Mouse (Mus musculus) telencephalon, adult 2 months (tissue): ENCODE measurements around the gene Lilr4b.
"Not testable (repeated sequence)": the region's sequence is repeated elsewhere in the genome, so short reads cannot be mapped to it uniquely, and the experiment has no call there.

ENCODE experiments used
- DNase-seq: peaks from one replicate; pipeline ENCODE4 v3.0.0-alpha.2; 2011; ENCODE audit warnings: low read depth, low spot score

The Lilr4b gene

DNA sequence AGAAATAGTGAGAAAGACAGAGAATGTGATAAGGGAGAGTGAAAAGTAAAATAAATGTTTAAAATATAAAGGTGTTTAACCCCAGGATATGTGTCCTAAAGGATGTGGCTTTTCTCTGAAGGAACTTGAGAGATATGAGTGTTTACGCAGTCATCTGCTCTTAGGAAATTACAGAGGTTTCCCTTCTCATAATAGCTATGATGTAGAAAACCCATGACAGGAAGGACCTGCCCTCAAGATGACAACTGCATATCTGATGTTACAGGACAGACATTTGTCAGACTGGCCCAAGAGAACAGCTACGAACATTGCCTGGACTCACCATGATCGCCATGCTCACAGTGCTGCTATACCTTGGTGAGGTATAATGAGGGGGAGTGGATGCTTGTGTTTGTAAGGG lies at the start of gene Lilr4b, which contains the start of gene Gm49339:
Gene Lilr4b, plus strand, starts transcription at position 236 of the 400 bp plus-strand sequence.
Gene Gm49339, plus strand, starts transcription at position 216 of the 400 bp plus-strand sequence.
- not testable (repeated sequence) for DNase-seq

DNA sequence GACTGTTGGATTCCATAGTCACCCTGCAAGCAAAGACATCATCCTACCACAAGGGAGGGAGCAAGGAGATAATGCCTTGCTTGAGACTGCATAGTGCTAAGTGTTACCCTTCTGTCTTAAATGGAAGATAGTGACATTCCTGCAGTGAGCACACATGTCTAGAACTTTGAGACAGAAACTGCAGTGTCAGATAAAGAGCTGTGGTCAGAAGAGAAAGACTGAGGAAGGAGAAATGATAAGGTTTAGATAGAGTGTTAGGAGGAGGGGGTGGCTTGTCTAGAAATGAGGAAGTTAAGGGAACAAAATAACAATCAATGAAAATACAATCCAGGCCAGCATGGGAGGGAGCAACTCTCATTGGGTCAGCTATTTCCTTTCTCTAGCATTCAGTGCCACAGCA lies 47.5 kb upstream of the Lilr4b start:
- no peak for DNase-seq

DNA sequence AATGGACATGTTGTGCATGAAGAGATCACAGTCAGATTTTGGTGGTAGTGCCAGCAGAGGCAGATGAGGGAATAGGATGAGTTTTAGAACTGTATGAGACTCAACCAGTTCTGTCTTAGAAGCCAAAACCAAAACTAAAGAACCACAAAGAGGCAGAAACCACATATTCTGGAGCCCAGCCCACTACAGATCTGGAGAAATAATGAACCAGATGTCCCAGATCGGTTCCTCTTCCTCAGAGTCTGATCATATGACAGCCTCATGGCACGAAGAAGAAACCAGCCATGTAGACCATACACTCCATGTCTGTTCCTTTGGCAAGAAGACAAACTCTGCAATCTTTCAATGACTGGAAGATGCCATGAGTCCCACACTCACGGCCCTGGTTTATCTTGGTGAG lies 44.7 kb upstream of the Lilr4b start:
- no peak for DNase-seq

DNA sequence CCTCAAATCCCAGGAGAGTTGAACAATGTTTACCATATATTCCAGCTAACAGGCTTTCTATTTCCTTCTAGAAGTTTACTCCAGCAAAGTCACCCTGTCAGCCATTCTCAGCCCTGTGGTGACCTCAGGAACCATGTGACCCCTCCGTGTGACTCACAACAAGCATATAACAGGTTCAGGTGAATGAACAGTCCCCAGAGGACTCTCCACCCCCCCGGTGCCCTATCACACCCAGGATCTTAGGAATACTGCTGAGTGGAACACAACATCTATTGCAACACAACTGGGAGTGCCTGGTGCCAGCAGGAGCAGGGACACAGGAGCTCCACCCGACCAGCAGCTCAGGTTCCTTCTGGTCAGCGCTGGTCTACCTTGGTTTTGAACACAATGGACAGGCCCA lies 28.8 kb upstream of the Lilr4b start:
- no peak for DNase-seq

DNA sequence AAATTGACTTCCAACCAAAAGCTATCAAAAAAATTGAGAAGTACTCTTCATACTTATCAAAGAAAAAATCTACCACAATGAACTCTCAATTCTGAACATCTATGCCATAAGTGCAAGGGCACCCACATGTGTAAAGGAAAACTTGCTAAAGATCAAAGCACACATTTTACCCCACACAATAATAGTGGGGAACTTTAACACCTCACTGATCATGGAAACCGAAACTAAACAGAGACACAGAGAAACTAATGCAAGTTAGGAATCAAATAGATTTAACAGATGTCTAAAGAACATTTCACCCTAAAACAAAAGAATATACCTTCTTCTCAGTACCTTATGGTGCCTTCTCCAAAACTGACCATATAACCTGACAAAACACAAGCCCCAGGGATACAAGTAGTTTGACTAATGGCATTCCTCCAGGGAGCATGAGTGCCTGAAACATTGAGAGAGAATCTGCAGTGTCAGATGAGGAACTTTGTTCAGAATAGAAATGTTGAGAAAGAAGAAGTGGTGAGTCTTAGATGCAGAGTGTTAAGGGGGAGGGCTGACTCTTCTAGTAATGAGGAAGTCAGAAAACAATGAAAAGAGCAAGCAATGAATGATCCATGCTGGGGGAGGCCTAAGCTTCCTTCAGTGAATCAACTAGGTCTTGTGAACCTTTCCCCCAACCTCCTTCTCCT lies 26.7 kb upstream of the Lilr4b start:
- DNase-seq: peak; percentile 42

DNA sequence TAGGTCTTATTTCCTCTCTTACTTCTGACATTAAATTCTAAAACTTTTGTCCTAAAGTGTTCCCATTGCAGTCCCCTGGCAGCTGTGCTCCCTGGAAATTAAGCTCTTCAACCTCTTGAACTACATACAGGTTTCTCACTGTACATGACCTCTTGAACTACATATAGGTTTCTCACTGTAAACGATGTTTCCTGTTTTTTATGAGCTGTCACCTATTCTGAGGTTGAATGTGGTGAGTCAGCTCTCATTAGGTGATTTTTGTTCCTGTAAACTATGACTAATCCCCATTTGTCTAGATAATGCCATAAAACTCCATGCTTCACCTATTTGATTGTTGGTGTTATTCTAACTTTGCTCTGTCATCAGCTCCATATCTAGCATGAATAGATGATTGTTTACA lies 26.1 kb upstream of the Lilr4b start:
- DNase-seq: no peak

DNA sequence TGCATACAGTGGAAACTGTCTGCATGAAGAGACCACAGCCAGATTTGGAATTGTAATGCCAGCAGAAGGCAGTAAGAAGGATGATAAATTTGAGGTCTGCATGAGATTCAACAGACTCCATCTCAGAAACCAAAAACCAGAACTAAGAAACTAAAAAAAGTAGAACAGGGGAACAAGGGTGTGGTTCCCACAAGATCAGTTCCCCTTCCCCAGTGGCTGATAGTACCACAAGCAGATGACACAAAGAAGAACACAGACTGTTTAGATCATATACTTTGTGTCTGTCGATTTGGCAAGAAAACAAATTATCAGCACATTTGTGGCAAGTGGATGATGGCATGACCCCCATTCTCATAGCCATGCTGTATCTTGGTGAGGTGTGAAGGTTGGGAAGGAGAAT lies 24.7 kb upstream of the Lilr4b start:
- peak; percentile 9 for DNase-seq

DNA sequence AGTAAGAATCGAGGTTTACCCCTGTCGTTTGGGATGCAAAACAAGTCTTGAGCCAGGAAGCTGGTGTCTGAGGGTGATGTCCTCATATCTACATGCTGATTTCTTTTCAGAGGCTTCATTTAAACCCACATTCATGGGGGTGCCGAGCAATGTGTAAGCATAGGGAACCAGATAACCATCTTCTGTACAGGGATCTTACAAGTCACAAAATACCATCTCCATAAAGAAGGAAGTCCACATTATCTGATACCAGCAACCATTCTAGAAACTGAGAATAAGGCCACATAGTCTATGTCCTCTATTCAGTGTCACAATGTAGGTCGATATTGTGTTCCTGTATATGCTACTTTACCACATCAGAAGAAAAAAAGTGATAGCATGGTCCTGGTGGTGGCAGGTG lies 24.1 kb upstream of the Lilr4b start:
- DNase-seq: no peak

DNA sequence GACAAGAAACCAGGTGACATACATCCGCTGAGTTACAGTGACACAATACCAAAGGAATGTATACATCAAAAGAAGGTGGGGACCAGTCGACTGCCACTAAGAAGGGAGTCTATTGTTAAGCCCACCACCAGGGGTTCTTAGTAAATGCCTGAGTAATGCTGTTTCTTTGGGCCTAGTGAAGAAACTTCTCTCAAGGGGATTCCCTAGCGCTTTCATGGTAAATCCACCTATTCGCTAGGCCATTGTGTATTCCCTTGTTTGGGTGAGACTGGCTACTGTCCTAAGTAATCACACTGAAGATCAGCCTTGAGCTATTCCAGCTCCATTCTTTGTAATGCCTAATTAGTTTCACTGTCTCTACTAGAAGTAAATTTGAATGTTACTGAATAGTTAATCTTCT lies 16.6 kb upstream of the Lilr4b start:
- DNase-seq: not testable (repeated sequence)

DNA sequence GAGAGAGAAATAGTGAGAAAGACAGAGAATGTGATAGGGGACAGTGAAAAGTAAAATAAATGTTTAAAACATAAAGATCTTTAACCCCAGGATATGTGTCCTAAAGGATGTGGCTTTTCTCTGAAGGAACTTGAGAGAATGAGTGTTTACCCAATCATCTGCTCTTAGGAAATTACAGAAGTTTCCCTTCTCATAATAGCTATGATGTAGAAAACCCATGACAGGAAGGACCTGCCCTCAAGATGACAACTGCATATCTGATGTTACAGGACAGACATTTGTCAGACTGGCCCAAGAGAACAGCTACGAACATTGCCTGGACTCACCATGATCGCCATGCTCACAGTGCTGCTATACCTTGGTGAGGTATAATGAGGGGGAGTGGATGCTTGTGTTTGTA lies 10.3 kb downstream of the Lilr4b start, which contains the start of gene Lilrb4a:
Gene Lilrb4a, plus strand, starts transcription at position 266 of the 400 bp plus-strand sequence.
- not testable (repeated sequence) for DNase-seq

DNA sequence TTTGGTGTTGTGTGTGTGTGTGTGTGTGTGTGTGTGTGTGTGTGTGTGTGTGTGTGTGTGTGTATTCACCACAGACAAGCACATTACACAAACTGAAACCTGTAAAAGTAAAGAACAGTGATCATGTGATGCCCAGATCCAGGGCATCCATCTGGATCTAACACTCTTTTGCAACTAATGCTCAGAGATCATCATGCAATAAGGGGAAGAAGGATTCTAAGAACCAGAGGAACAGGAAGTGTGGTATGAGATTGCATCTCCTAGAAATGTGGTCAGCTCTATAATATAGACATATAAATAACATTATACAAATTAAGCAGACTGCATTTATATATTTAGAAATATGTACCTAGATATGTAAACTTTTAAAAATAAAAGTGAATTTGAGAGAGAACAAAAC lies 39.6 kb downstream of the Lilr4b start:
- DNase-seq: no peak

DNA sequence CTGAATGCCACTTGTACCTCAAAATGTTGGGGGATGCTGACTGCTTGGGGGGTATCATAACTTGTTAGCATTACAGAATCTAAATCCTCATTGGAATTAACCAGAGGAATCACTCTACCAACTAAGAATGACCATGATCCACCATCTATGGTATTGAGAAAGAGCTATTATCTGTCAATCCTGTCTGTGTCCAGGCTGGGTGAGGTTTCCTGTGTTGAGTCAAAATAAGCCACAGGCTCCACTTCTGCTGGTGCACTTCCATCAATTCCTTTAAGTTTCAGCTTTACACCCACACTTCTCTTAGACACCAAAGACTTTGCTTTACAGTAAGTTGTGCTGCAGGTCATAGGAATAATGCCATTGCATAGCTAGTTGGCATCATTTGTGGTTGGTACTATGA lies 41.0 kb downstream of the Lilr4b start:
- no peak for DNase-seq

DNA sequence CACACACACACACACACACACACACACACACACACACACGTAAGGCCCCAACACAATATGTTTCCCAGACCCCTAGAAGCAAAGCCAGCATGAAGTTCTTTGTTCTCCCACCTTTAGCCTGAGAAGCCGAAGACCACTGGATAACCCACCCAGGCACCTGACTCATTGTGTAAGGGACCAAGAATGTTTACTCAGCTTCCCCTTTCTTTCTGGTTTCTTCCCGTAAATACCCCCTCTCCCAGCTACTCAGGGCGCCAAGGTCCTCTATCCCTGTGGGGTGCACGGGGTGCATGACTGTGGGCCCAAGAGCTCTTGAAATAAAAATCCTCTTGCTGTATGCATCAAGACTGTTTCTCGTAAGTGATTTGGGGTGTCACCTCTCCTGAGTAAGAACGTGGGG lies 45.7 kb downstream of the Lilr4b start:
- no peak for DNase-seq

DNA sequence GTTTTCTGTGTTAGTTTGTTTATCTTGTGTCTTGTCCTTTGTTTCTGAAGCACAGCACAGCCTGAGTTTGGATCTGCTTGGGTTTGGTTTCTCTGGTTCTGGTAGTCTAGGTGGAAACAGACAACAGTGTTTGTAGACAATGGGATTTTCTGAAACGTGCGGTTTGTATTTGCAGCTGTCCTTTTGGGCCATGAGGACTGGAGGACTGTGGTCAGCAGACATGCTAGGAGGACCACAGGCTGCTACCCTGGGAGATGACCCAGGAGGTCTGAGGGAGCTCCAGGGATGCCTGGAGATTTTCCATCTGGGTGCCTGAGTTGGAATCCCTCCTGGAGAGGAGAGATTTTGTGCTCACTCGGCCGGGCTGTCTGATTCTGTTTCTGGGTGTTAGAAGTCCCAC lies 46.2 kb downstream of the Lilr4b start:
- DNase-seq: no peak

DNA sequence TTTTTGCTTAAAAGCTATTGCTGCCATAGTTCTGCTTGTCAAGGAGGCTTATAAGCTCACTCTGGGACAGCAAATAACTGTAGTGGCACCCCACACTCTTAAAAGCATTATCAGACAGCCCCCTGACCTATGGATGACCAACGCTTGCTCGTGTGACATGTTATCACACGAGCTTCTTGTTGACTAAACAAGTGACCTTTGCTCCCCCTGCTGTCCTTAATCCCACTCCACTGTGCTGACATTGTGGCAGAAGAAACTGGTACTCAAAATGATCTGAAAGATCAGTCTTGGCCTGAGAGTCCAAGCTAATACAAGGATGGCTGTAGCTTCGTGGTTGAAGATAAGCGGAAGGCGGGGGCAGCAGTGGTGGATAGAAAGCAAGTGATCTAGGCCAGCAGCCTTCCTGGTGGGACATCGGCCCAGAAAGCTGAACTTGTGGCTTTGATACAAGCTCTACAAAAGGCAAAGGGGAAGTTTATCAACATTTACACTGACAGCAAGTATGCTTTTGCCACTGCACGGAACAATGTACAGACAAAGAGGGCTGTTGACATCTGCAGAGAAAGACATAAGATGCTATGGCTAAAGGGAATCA lies 48.5 kb downstream of the Lilr4b start:
- no peak for DNase-seq

DNA sequence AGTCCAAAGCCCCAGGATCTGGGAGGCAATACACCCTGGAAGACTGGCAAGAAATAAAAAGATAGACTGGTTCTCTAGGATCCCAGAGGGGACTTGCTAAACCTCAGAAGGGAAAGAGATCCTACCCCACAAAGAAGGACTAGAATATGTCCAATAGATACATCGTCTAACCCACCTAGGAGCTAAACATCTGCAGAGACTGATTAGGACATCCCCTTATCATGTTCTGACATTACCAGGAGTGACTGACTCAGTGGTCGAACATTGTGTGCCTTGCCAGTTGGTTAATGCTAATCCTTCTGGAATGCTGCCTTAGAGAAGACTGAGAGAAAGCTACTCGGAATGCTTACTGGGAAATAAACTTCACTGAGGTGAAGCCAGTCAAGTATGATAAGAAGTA lies 49.1 kb downstream of the Lilr4b start:
- DNase-seq: no peak

DNA sequence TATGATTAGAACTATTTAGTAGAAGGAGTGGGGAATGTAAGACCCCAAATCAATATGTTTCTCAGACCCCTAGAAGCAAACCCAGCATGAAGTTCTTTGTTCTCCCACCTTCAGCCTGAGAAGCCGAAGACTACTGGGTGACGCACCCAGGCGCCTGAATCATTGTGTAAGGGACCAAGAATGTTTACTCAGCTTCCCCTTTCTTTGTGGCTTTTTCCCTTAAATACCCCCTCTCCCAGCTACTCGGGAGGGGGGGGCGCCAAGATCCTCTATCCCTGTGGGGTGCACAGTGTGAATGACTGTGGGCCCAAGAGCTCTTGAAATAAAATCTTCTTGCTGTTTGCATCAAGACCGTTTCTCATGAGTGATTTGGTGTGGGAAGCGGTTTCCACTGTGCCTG lies 50.4 kb downstream of the Lilr4b start:
- no peak for DNase-seq
